Mouse (Mus musculus): ENCODE data around the gene Sh3bgrl. TPM values are rescaled to one million over a fixed set of nuclear protein-coding genes. Genes with fewer than 3 reads are reported as not detected.

The Sh3bgrl gene
- total RNA-seq, 2 experiments from 2014 or later, result 11.2 to 23.8 TPM

DNA sequence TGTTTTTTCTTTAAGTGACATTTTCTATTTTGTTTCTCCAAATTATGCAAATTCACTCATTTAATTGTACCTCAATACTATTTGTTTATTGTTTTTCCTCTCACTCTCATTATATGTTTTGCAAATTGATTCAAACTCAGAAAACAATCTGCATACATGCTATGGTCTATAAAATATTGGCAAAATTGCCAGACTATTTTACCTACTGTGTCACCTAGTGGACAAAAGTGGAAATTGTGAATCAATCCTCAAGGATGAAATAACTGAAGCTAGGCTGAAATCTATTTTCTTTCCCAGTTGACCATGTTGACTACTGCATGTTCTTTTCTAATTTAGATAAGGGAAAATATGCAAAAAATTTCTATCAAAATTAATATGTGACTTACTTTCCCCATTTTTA is 143.0 kb downstream of the Sh3bgrl start:
- DNase-seq, result no peak

Other genes starting within 250 kb of the Sh3bgrl start
- 1 to 10 TPM; 5.9 to 6.7 TPM for gene Hmgn5, start 82.0 kb upstream of the Sh3bgrl start, total RNA-seq (2021)
- gene Gm6377, start 101.4 kb downstream of the Sh3bgrl start, total RNA-seq (2021), result not detected